Mouse (Mus musculus): ENCODE measurements around the gene Focad. TPM values are rescaled to one million over a fixed set of nuclear protein-coding genes. Genes with fewer than 3 reads are reported as not detected.

Focad gene
- polyA plus RNA-seq, 1 experiment from 2014 or later = 9.9 TPM

- H3K9ac ChIP-seq (ENCODE audit: low read depth, low read length) = no peak overlapping the region
- no peak overlapping the region for H3K4me3 ChIP-seq (replicated peaks; ENCODE audit: low read depth, low read length)
- H3K27me3 ChIP-seq (ENCODE audit: insufficient read depth, low read length) = no peaks in the 10 kb centered on the region
- 0 out of 2 replicates have a peak, but pooled peaks cover 3% of the 10 kb centered on the region for H3K4me1 ChIP-seq (replicated peaks; ENCODE audit: insufficient read depth, low read length)
- H3K4me2 ChIP-seq (ENCODE audit: low read length) = no peak overlapping the region
- no peak overlapping the region for H3K27ac ChIP-seq
- ATAC-seq (replicated peaks; ENCODE audit: low FRiP score, low read depth) (no peak), DNase-seq (ENCODE audit: low spot score) (no peak)
- H3K9me3 ChIP-seq (replicated peaks; ENCODE audit: low read length) = no peaks in the 10 kb centered on the region
- no peaks in the 10 kb centered on the region for H3K36me3 ChIP-seq (ENCODE audit: insufficient read depth, low read length)
- 83% methylated on average over 2 of the region's 2 CpGs for WGBS
- TF ChIP-seq CTCF (IDR thresholded peaks at IDR 0.05; ENCODE audit: low read depth) = no peak
Observed at GRCm38 (mm10) chr4:88278524-88278923, 184.1 kb downstream of the Focad start.

- ATAC-seq (replicated peaks; ENCODE audit: low FRiP score, low read depth) (no peak), DNase-seq (ENCODE audit: low spot score) (no peak)
- TF ChIP-seq CTCF (IDR thresholded peaks at IDR 0.05; ENCODE audit: low read depth) = no peak; the same call in 1 of the 2 replicates
- H3K36me3 ChIP-seq (ENCODE audit: insufficient read depth, low read length) = no peaks in the 10 kb centered on the region
- H3K4me3 ChIP-seq (replicated peaks; ENCODE audit: low read depth, low read length) = no peak overlapping the region
- no peaks in the 10 kb centered on the region for H3K27me3 ChIP-seq (ENCODE audit: insufficient read depth, low read length)
- 94% methylated on average over 2 of the region's 2 CpGs for WGBS
- no peaks in the 10 kb centered on the region for H3K9me3 ChIP-seq (replicated peaks; ENCODE audit: low read length)
- H3K27ac ChIP-seq = no peak overlapping the region
- H3K4me2 ChIP-seq (ENCODE audit: low read length) = no peak overlapping the region
- H3K9ac ChIP-seq (ENCODE audit: low read depth, low read length) = no peak overlapping the region
- 0 out of 2 replicates have a peak, but pooled peaks cover 3% of the 10 kb centered on the region for H3K4me1 ChIP-seq (replicated peaks; ENCODE audit: insufficient read depth, low read length)
Observed at GRCm38 (mm10) chr4:88280536-88280935, 186.1 kb downstream of the Focad start.

- 64% methylated on average over 6 of the region's 6 CpGs for WGBS
- Histone ChIP-seq H3K27ac (no peak overlapping the region), H3K4me2 (ENCODE audit: low read length) (no peak overlapping the region), H3K4me1 (replicated peaks; ENCODE audit: insufficient read depth, low read length) (no peaks in the 10 kb centered on the region), H3K27me3 (ENCODE audit: insufficient read depth, low read length) (no peaks in the 10 kb centered on the region), H3K36me3 (ENCODE audit: insufficient read depth, low read length) (no peaks in the 10 kb centered on the region), H3K9ac (ENCODE audit: low read depth, low read length) (no peak overlapping the region), H3K4me3 (replicated peaks; ENCODE audit: low read depth, low read length) (no peak overlapping the region), H3K9me3 (replicated peaks; ENCODE audit: low read length) (no peaks in the 10 kb centered on the region)
- no peak for ATAC-seq (replicated peaks; ENCODE audit: low FRiP score, low read depth)
- no peak for DNase-seq (ENCODE audit: low spot score)
- TF ChIP-seq CTCF (IDR thresholded peaks at IDR 0.05; ENCODE audit: low read depth) = no peak
Observed at GRCm38 (mm10) chr4:88295537-88295936, 201.1 kb downstream of the Focad start.

GRCm38 (mm10) chr4:88299551-88299950 is 205.1 kb downstream of the Focad start:
- H3K9me3 ChIP-seq (replicated peaks; ENCODE audit: low read length) = no peaks in the 10 kb centered on the region
- H3K27ac ChIP-seq = no peak overlapping the region
- no peaks in the 10 kb centered on the region for H3K4me1 ChIP-seq (replicated peaks; ENCODE audit: insufficient read depth, low read length)
- no peaks in the 10 kb centered on the region for H3K36me3 ChIP-seq (ENCODE audit: insufficient read depth, low read length)
- H3K4me3 ChIP-seq (replicated peaks; ENCODE audit: low read depth, low read length) = no peak overlapping the region
- 61% methylated on average over 3 of the region's 3 CpGs for WGBS
- no peak for TF ChIP-seq CTCF (IDR thresholded peaks at IDR 0.05; ENCODE audit: low read depth)
- ATAC-seq (replicated peaks; ENCODE audit: low FRiP score, low read depth) (no peak), DNase-seq (ENCODE audit: low spot score) (no peak)
- no peak overlapping the region for H3K4me2 ChIP-seq (ENCODE audit: low read length)
- H3K27me3 ChIP-seq (ENCODE audit: insufficient read depth, low read length) = no peaks in the 10 kb centered on the region
- no peak overlapping the region for H3K9ac ChIP-seq (ENCODE audit: low read depth, low read length)

GRCm38 (mm10) chr4:88300832-88301621 is 206.6 kb downstream of the Focad start:
- Histone ChIP-seq H3K4me1 (replicated peaks; ENCODE audit: insufficient read depth, low read length) (no peaks in the 10 kb centered on the region), H3K27ac (no peak overlapping the region), H3K4me3 (replicated peaks; ENCODE audit: low read depth, low read length) (no peak overlapping the region), H3K4me2 (ENCODE audit: low read length) (no peak overlapping the region), H3K27me3 (ENCODE audit: insufficient read depth, low read length) (no peaks in the 10 kb centered on the region), H3K36me3 (ENCODE audit: insufficient read depth, low read length) (no peaks in the 10 kb centered on the region), H3K9me3 (replicated peaks; ENCODE audit: low read length) (no peaks in the 10 kb centered on the region), H3K9ac (ENCODE audit: low read depth, low read length) (no peak overlapping the region)
- no peak for TF ChIP-seq CTCF (IDR thresholded peaks at IDR 0.05; ENCODE audit: low read depth)
- no peak for ATAC-seq (replicated peaks; ENCODE audit: low FRiP score, low read depth)
- WGBS = 74% methylated on average over 6 of the region's 6 CpGs
- no peak for DNase-seq (ENCODE audit: low spot score)

- H3K4me3 ChIP-seq (replicated peaks; ENCODE audit: low read depth, low read length) = no peak overlapping the region
- no peaks in the 10 kb centered on the region for H3K27me3 ChIP-seq (ENCODE audit: insufficient read depth, low read length)
- ATAC-seq (replicated peaks; ENCODE audit: low FRiP score, low read depth) = no peak
- peak; percentile 79 for TF ChIP-seq CTCF (IDR thresholded peaks at IDR 0.05; ENCODE audit: low read depth)
- H3K4me2 ChIP-seq (ENCODE audit: low read length) = no peak overlapping the region
- no peaks in the 10 kb centered on the region for H3K9me3 ChIP-seq (replicated peaks; ENCODE audit: low read length)
- H3K27ac ChIP-seq = no peak overlapping the region
- H3K9ac ChIP-seq (ENCODE audit: low read depth, low read length) = no peak overlapping the region
- H3K4me1 ChIP-seq (replicated peaks; ENCODE audit: insufficient read depth, low read length) = no peaks in the 10 kb centered on the region
- H3K36me3 ChIP-seq (ENCODE audit: insufficient read depth, low read length) = no peaks in the 10 kb centered on the region
- peak; percentile 66 for DNase-seq (ENCODE audit: low spot score)
Observed at GRCm38 (mm10) chr4:88302291-88302690, 207.9 kb downstream of the Focad start.

Measured in kidney, postnatal 0 days (tissue).